Mouse (Mus musculus): ENCODE results near the gene Nolc1. TPM values are rescaled to one million over a fixed set of nuclear protein-coding genes. Genes with fewer than 3 reads are reported as not detected.

Gene Nolc1
- polyA plus RNA-seq, 1 experiment from 2014 or later: 80.8 TPM

DNA sequence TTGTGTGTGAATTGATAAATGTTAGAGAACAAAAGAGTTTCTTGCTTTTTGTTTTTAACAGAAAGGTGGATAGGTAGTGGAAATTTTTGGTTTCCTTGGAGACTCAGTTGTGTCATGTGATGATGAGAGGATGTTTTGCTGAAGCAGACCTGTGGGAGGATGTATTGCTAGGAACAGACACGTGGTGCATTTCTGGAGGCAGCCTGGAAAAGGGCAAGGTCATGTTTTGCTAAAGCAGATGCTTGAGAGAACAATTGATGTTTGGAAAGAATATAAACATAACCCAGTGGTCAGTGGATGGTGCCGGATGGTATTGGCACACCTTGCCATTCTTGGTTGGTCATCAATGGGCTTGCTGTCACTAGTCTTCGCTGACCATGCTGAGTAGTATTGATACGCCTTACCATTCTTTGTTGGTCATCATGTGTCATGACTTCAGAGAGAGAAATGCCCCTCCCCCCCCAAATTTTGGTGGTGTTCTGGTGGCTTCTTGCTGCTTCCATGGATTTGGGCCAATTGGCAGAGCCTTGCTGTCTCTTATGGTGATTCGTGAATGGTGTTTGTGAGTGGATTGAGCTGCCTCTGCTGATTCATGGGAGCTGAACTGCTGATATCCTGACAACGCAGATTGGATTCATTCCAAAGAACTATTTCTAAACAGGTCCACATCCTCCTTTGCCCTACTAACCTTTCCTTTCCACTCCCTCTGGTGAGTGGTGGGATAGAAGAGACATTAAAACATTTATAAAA is 27.9 kb downstream of the Nolc1 start:
- WGBS: 84% methylated on average over 6 of the region's 6 CpGs
- Histone ChIP-seq H3K9me3 (ENCODE audit: control insufficient read depth, low read length) (no peaks in the 10 kb centered on the region), H3K27ac (ENCODE audit: low read length) (no peak overlapping the region), H3K4me2 (ENCODE audit: low read length) (no peak overlapping the region), H3K4me1 (replicated peaks; ENCODE audit: control insufficient read depth, insufficient read depth, low read length) (no peaks in the 10 kb centered on the region), H3K9ac (replicated peaks; ENCODE audit: low read depth, low read length) (no peak overlapping the region), H3K36me3 (ENCODE audit: control insufficient read depth, insufficient read depth) (no peaks in the 10 kb centered on the region), H3K27me3 (replicated peaks; ENCODE audit: control insufficient read depth, insufficient read depth, low read length) (no peaks in the 10 kb centered on the region), H3K4me3 (replicated peaks; ENCODE audit: low read length) (no peak overlapping the region)
- no peak for ATAC-seq

GRCm38 (mm10) chr19:46104187-46104557 is 28.5 kb downstream of the Nolc1 start:
- no peaks in the 10 kb centered on the region for H3K4me1 ChIP-seq (replicated peaks; ENCODE audit: control insufficient read depth, insufficient read depth, low read length)
- H3K4me2 ChIP-seq (ENCODE audit: low read length): no peak overlapping the region
- no peaks in the 10 kb centered on the region for H3K36me3 ChIP-seq (ENCODE audit: control insufficient read depth, insufficient read depth)
- H3K9ac ChIP-seq (replicated peaks; ENCODE audit: low read depth, low read length): no peak overlapping the region
- H3K9me3 ChIP-seq (ENCODE audit: control insufficient read depth, low read length): no peaks in the 10 kb centered on the region
- H3K27ac ChIP-seq (ENCODE audit: low read length): no peak overlapping the region
- ATAC-seq: no peak
- H3K27me3 ChIP-seq (replicated peaks; ENCODE audit: control insufficient read depth, insufficient read depth, low read length): no peaks in the 10 kb centered on the region
- 98% methylated on average over 2 of the region's 2 CpGs for WGBS
- H3K4me3 ChIP-seq (replicated peaks; ENCODE audit: low read length): no peak overlapping the region

DNA sequence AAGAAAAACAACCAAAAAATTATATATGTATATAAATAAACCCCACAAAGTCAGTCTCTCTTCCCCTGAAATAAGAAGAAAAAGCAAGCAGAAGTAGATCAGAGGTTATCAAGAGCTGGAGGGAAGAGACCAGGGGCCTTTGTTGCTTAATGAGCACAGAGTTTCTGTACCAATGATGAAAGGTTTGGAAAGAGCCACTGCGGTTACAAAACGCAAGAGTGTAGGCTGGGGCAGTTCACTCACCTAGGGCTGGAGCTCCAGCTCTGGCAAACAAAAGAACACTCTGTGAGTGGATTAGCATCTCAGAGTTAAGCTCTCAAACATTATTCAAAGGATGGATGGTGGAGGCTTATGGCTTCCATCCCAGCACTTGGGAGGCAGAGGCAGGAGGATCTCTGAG is 34.6 kb downstream of the Nolc1 start:
- no peak overlapping the region for H3K4me3 ChIP-seq (replicated peaks; ENCODE audit: low read length)
- H3K27ac ChIP-seq (ENCODE audit: low read length): no peak overlapping the region
- 60% methylated on average over 2 of the region's 2 CpGs for WGBS

DNA sequence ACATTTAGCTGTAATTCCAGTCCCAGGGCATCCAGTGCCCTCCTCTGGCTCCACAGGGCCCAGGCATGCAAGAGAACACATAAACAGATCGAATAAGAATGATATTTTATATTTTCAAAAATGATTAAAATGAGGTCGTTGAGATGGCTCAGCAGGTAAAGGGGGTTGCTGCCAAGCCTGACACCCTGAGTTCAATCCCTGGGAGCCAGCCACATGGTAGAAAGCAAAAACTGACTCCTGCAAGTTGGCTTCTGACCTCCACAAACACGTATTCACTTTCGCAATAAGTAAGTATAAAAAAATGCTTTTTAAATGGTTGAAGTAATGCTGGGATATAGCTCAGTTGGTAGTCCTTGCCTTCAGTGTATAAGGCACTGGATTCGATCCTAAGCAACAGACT is 35.1 kb downstream of the Nolc1 start:
- Histone ChIP-seq H3K27me3 (replicated peaks; ENCODE audit: control insufficient read depth, insufficient read depth, low read length) (no peaks in the 10 kb centered on the region), H3K4me1 (replicated peaks; ENCODE audit: control insufficient read depth, insufficient read depth, low read length) (no peaks in the 10 kb centered on the region), H3K36me3 (ENCODE audit: control insufficient read depth, insufficient read depth) (no peaks in the 10 kb centered on the region), H3K9ac (replicated peaks; ENCODE audit: low read depth, low read length) (no peak overlapping the region), H3K27ac (ENCODE audit: low read length) (no peak overlapping the region), H3K4me2 (ENCODE audit: low read length) (no peak overlapping the region), H3K9me3 (ENCODE audit: control insufficient read depth, low read length) (no peaks in the 10 kb centered on the region), H3K4me3 (replicated peaks; ENCODE audit: low read length) (no peak overlapping the region)
- 83% methylated on average over 5 of the region's 5 CpGs for WGBS
- no peak for ATAC-seq

More for the DNA sequence above, 34.6 kb downstream of the Nolc1 start:
- Histone ChIP-seq H3K36me3 (ENCODE audit: control insufficient read depth, insufficient read depth) (no peaks in the 10 kb centered on the region), H3K9ac (replicated peaks; ENCODE audit: low read depth, low read length) (no peak overlapping the region), H3K4me2 (ENCODE audit: low read length) (no peak overlapping the region), H3K9me3 (ENCODE audit: control insufficient read depth, low read length) (no peaks in the 10 kb centered on the region), H3K4me1 (replicated peaks; ENCODE audit: control insufficient read depth, insufficient read depth, low read length) (no peaks in the 10 kb centered on the region), H3K27me3 (replicated peaks; ENCODE audit: control insufficient read depth, insufficient read depth, low read length) (no peaks in the 10 kb centered on the region)
- ATAC-seq: no peak

GRCm38 (mm10) chr19:46114617-46115016 is 39.0 kb downstream of the Nolc1 start:
- no peak overlapping the region for H3K9ac ChIP-seq (replicated peaks; ENCODE audit: low read depth, low read length)
- 60% methylated on average over 4 of the region's 4 CpGs for WGBS

DNA sequence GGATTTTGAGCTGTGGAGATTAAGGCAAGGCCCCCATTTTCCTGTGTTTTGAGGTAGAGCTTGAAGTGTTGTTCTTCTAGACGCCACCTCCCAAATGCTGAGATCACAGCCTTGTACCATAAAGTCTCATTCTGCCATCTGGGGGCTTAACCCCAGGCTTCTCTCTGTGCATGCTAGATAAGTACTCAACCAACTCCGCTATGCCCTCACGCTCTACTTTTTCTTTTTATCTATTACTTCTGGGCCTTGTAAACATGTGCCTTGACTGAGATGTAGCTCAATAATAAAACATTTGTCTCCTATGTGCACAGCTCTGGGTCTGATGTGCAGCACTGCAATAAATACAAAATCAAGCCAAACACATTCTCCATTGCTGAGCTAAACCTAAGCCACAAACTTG is 43.8 kb downstream of the Nolc1 start:
- Histone ChIP-seq H3K27ac (ENCODE audit: low read length) (no peak overlapping the region), H3K27me3 (replicated peaks; ENCODE audit: control insufficient read depth, insufficient read depth, low read length) (no peaks in the 10 kb centered on the region), H3K9me3 (ENCODE audit: control insufficient read depth, low read length) (no peaks in the 10 kb centered on the region), H3K9ac (replicated peaks; ENCODE audit: low read depth, low read length) (no peak overlapping the region), H3K4me2 (ENCODE audit: low read length) (no peak overlapping the region), H3K36me3 (ENCODE audit: control insufficient read depth, insufficient read depth) (no peaks in the 10 kb centered on the region), H3K4me3 (replicated peaks; ENCODE audit: low read length) (no peak overlapping the region), H3K4me1 (replicated peaks; ENCODE audit: control insufficient read depth, insufficient read depth, low read length) (no peaks in the 10 kb centered on the region)
- 95% methylated on average over 3 of the region's 3 CpGs for WGBS
- ATAC-seq: no peak

More at GRCm38 (mm10) chr19:46114617-46115016, 39.0 kb downstream of the Nolc1 start:
- Histone ChIP-seq H3K36me3 (ENCODE audit: control insufficient read depth, insufficient read depth) (no peaks in the 10 kb centered on the region), H3K4me2 (ENCODE audit: low read length) (no peak overlapping the region), H3K27me3 (replicated peaks; ENCODE audit: control insufficient read depth, insufficient read depth, low read length) (no peaks in the 10 kb centered on the region), H3K27ac (ENCODE audit: low read length) (no peak overlapping the region), H3K4me1 (replicated peaks; ENCODE audit: control insufficient read depth, insufficient read depth, low read length) (no peaks in the 10 kb centered on the region), H3K9me3 (ENCODE audit: control insufficient read depth, low read length) (no peaks in the 10 kb centered on the region), H3K4me3 (replicated peaks; ENCODE audit: low read length) (no peak overlapping the region)
- no peak for ATAC-seq

DNA sequence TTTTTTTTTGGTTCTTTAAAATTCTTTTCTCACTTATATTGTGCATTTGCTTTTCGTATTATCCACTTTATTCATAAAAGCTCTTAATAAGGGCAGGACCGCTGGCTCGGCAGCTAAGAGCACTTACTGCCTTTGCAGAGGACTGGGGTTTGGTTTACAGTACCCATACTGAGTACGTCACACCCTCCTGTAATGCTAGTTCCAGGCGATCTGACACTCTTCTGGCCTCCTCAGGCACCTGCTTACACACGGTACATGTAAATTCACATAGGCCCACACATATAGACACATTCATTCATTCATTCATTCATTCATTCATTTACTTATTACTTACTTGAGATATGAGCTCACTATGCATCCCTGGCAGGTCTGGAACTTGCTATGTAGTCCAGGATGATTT is 45.2 kb downstream of the Nolc1 start:
- Histone ChIP-seq H3K4me3 (replicated peaks; ENCODE audit: low read length) (no peak overlapping the region), H3K36me3 (ENCODE audit: control insufficient read depth, insufficient read depth) (no peaks in the 10 kb centered on the region), H3K9me3 (ENCODE audit: control insufficient read depth, low read length) (no peaks in the 10 kb centered on the region), H3K4me2 (ENCODE audit: low read length) (no peak overlapping the region), H3K9ac (replicated peaks; ENCODE audit: low read depth, low read length) (no peak overlapping the region), H3K4me1 (replicated peaks; ENCODE audit: control insufficient read depth, insufficient read depth, low read length) (no peaks in the 10 kb centered on the region), H3K27me3 (replicated peaks; ENCODE audit: control insufficient read depth, insufficient read depth, low read length) (no peaks in the 10 kb centered on the region), H3K27ac (ENCODE audit: low read length) (no peak overlapping the region)
- 72% methylated on average over 6 of the region's 6 CpGs for WGBS
- no peak for ATAC-seq

DNA sequence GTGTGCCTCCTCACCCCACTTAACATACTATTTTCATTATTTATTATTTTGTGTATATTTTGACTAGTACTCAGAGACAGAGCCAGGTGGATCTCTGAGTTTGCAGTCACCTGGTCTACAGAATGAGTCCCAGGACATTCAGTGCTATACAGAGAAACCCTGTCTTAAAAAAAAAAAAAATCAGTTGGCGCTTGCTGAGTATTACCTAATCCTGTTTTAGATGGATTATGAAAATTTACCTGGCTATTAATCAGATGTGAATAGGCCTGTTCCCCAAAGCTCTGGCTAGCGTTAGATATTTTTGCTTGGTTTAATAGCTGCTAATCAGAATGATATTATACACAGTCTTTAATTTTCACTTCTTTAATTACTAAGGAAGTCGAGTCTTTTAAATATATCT is 48.2 kb downstream of the Nolc1 start:
- 90% methylated on average over 3 of the region's 3 CpGs for WGBS
- no peak overlapping the region for H3K4me3 ChIP-seq (replicated peaks; ENCODE audit: low read length)

GRCm38 (mm10) chr19:46124651-46125050 is 49.0 kb downstream of the Nolc1 start:
- no peak for ATAC-seq

More for the DNA sequence above, 48.2 kb downstream of the Nolc1 start:
- Histone ChIP-seq H3K4me2 (ENCODE audit: low read length) (no peak overlapping the region), H3K36me3 (ENCODE audit: control insufficient read depth, insufficient read depth) (no peaks in the 10 kb centered on the region), H3K27me3 (replicated peaks; ENCODE audit: control insufficient read depth, insufficient read depth, low read length) (no peaks in the 10 kb centered on the region), H3K27ac (ENCODE audit: low read length) (no peak overlapping the region), H3K9ac (replicated peaks; ENCODE audit: low read depth, low read length) (no peak overlapping the region), H3K4me1 (replicated peaks; ENCODE audit: control insufficient read depth, insufficient read depth, low read length) (no peaks in the 10 kb centered on the region), H3K9me3 (ENCODE audit: control insufficient read depth, low read length) (no peaks in the 10 kb centered on the region)
- no peak for ATAC-seq

DNA sequence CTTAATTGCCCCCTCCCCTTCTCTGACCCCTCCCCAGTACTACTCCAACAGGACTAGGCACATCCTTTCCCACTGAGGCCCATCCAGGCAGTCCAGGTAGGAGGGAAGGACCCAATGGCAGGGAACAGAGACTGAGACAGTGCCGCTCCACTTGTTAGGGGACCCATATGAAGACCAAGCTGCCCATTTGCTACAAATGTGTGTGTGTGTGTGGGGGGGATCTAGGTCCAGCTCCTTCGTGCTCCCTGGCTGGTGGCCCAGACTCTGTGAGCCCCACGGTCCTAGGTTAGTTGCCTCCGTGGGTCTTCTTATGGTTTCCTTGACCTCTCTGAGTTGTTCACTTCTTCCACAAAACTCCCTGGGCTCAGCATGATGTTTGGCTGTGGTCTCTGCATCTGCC is 50.6 kb downstream of the Nolc1 start:
- 84% methylated on average over 4 of the region's 4 CpGs for WGBS
- no peak overlapping the region for H3K27ac ChIP-seq (ENCODE audit: low read length)
- no peak overlapping the region for H3K4me3 ChIP-seq (replicated peaks; ENCODE audit: low read length)
- peaks cover 11% of the 10 kb centered on the region for H3K27me3 ChIP-seq (replicated peaks; ENCODE audit: control insufficient read depth, insufficient read depth, low read length)
- H3K4me2 ChIP-seq (ENCODE audit: low read length): no peak overlapping the region
- H3K9me3 ChIP-seq (ENCODE audit: control insufficient read depth, low read length): no peaks in the 10 kb centered on the region
- no peak for ATAC-seq
- H3K4me1 ChIP-seq (replicated peaks; ENCODE audit: control insufficient read depth, insufficient read depth, low read length): no peaks in the 10 kb centered on the region; the same call in 1 of the 2 replicates
- no peak overlapping the region for H3K9ac ChIP-seq (replicated peaks; ENCODE audit: low read depth, low read length)
- H3K36me3 ChIP-seq (ENCODE audit: control insufficient read depth, insufficient read depth): no peaks in the 10 kb centered on the region

More at GRCm38 (mm10) chr19:46124651-46125050, 49.0 kb downstream of the Nolc1 start:
- H3K27ac ChIP-seq (ENCODE audit: low read length): no peak overlapping the region
- no peaks in the 10 kb centered on the region for H3K4me1 ChIP-seq (replicated peaks; ENCODE audit: control insufficient read depth, insufficient read depth, low read length)
- H3K9me3 ChIP-seq (ENCODE audit: control insufficient read depth, low read length): no peaks in the 10 kb centered on the region
- H3K4me3 ChIP-seq (replicated peaks; ENCODE audit: low read length): no peak overlapping the region
- no peaks in the 10 kb centered on the region for H3K27me3 ChIP-seq (replicated peaks; ENCODE audit: control insufficient read depth, insufficient read depth, low read length)
- no peak overlapping the region for H3K4me2 ChIP-seq (ENCODE audit: low read length)
- H3K36me3 ChIP-seq (ENCODE audit: control insufficient read depth, insufficient read depth): no peaks in the 10 kb centered on the region
- H3K9ac ChIP-seq (replicated peaks; ENCODE audit: low read depth, low read length): no peak overlapping the region
